Mouse (Mus musculus): Measurements from ENCODE around the gene Tiparp.

The Tiparp gene

DNA sequence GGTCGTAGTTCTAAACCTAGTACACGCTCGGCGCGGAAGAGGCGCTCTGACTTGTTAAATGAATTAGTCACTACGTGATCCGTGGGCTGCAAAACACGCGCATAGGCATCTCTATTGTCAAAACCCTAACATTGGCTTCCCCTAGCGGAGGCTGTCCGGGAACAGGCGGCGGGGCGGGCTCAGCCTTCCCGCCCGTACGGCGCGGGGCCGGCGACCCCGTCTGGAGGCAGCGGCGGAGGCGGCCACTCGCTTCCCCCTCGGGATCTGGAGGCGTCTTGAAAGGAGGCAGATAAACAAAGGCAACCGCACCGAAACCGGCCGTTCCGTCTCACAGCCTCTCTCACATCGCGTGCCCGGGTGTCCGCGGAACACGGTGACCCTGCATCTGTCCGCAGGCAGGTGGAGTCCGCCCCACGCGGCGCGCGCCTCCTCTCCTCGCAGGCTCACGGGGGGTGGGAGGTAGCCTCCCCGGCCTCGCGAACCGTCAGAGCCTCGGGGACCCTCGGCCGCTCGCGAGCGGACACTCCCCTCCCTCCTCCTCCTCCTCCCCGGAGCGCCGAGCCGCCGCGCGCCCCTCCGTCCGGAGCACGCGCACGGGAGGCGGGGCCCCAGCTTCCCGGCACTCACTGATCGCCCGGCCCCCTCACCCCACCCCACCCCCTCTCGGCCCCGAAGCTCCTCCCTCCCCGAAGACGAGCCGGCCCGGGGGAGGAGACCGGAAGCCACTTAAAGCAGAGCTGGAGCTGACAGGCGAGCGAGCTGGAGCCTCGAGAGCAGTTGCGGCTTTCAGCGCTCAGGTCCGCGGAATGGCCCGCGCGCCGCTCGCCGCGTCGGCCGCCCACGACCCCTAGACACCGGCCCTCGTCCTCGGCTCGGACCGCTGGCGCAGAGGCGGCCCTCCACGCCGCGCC, at the start of gene Tiparp:
TSS of gene Tiparp (plus strand) at position 720 of the 911 bp plus-strand sequence.
- DNase-seq (ENCODE audit: low spot score), result peak; percentile 82

DNA sequence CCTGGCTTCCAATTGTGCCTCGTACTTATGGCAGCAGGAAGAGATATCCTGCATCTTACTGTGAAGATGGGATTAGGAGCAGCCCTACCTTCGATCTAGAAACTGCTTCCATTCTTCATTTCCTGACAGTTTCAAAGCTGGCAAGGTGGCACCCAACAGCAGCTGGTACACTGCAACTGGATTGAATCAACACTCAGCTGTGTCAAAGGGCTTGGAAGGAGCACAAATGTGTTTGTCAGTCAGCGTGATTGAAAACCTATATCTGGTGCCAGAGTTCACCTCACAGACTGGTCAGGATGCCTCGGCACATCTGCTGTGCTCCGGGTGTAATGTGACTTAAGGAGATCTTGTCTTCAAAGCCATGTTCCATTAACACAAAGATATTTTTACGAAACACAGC, 47.5 kb upstream of the Tiparp start:
- DNase-seq (ENCODE audit: low spot score), result no peak

DNA sequence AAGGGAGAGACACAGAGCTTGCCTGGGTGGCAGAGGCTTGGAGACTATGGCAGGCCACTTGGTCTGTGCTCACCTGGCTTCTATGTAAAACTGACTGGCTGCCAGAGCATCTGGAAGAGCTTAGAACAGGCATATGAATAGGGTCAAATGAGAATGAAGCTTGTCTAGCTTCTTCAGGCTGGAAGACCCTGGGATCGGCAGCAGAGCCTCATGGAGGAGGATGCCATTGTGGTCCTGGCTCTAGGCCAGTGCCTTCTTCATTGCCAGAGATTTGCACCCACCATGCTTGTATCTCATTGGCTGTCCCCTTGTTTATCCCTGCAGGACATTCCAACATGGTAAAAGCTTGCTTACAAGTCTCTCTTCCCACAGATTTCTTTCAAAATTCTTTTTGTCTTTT, 45.9 kb upstream of the Tiparp start:
- DNase-seq (ENCODE audit: low spot score), result no peak

DNA sequence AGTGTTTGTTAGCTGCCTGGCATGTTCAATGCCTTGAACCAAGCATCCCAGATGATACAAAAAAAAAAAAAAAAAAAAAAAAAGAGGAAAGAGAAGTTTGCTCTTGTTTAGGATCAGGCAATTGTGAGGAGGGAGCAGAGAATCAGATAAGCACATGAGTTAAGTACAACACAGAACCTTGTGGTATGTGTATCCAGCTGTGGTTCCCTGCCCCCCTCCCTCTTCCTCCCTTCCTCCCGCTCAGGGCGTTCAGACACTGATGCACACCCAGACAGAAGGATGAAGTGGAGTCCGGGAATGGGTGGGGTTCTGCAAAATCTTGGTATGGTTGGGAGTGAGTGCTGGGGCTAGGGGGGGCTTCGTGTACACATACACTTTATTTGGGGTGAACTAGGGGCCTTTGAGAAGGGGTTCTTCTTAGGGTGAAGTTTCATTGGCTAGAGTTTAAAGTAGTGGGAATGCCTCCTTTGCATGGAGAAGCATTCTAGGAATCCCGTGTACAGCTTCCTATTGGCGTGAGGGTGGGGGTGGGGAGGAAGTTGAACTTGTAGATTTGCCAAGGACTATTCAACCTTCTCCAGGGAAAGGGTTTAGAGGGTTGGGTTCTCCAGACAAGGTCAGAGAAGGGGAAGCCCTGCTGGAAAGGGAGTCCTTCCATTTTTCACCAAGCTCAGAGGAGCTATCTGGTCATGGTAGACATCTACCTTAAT, 45.4 kb upstream of the Tiparp start:
- DNase-seq (ENCODE audit: low spot score), result no peak

DNA sequence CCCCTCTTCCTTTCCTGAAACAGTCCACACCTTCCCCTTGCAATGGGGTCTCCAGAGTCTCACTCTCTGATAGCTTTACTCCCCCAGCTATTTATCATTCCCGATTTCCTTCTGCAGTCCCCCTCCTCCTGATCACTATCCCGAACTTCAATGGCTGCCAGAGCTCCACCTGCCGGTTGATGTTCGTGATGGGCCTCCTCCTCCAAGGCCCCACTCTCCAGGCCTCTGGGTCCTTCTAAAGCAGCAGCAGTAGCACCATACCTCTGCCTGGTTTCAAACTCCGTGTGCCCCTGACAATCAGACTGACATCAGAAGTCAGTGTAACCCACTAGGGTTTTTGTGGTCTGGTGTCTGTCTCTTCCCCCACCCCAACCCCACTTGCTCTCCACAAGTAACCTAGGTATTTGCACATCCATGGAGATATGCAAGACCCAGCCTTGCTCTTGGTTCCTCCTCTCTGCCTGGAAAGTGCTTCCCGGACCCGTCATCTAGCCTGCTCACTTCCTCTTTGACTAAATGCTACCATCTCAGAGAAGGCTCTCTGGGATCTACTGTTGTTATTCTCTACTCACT, 44.0 kb upstream of the Tiparp start:
- no peak for DNase-seq (ENCODE audit: low spot score)

DNA sequence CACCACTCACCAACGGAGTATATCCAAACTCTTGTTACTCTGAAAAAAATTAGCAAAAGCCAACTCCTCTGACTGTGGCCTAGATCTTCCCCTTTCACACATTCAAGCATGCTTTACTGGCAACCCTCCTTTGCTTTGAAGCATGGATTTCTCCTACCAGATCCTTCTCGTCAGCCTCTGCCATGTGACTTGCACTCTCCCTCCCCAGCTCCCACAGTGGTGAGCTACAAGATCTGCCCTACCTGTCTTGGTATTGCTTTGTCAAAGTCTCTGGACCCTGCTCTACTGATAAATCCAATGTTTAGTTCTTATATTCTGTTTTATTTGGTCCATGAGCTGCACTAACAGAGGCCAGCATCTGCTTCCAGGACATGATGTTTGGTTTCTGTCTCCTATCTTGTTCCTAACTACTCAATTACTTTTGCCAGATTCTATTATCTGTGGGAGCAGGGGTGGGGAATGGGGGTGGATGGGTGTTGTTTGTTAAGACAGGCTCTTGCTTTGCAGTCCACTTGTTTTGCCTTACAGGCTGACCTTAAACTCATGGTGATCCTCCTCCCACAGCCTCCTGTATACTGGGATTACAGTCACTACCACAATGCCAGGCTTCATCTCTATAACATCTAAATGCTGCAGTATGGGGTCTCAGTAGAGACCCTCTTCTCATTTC, 40.7 kb upstream of the Tiparp start:
- DNase-seq (ENCODE audit: low spot score), result no peak

DNA sequence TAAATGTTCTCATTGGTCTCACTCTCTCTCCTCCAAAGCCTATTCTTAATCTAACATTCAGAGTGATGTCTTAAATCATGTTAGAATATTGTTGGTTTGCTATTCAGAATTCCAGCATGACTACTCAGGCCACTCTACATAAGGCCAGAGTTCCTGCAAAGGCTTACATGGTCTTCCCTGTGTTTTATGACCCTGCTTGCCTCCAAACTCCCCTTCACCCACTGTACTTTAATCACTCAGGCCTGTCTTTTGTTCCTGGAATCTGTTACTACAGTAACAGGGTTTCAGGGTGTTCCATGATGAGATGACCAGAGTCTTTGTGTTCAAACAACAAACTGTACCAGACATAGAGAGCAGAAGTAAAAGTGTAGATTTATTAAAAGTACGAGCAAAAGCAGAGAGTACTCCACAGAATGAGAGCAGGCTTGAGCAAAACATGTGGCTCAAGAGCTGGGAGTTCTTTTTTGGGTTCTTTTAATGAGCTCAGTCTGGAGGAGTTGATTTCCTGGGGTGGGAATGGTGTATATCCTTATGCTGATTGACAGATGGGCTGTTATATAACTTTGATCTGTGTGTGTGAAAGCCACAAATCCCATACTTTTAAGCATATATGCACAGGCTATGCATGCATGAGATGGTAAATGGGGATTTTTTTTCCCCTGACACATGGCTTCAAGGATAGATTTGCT, 39.5 kb upstream of the Tiparp start:
- DNase-seq (ENCODE audit: low spot score), result no peak

DNA sequence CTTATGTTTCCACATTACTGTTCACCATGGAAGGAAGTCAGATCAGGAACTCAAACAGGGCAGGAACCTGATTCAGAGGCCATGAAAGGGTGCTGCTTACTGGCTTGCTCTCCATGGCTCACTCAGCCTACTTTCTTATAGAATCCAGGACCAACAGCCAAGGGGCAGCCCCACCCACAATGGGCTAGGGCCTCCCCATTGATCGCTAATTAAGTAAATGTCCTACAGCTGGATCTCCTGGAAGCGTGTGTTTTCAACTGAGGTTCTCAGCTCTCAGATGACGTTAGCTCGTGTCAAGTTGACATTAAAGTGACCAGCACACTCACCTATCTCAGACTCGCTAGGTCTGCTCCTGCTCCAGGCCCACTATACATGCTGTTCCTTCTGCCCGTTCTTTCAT, 38.6 kb upstream of the Tiparp start:
- DNase-seq (ENCODE audit: low spot score), result no peak

DNA sequence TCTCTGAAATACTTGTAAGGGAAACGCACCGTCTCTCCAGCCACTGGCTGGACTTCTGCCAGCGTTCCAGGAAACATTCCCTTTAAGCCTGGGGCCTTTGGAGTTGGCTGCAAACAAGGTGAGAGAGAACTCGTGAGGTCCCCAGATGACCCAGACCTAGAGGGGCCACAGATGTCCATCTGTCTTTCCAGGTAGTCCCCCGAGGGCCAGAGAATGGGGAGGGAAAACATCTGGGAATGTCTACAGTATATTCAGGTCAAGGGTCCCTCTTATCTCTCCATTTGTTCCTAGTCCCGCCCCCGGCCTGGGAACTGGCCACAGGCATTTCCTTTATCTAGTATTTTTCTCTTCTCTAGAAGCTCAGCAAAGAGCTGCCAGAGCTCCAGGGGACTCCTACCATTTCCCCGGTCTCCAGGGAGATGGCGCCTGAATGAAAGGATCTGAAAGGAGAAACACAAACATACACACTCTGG, 33.9 kb upstream of the Tiparp start:
- no peak for DNase-seq (ENCODE audit: low spot score)

DNA sequence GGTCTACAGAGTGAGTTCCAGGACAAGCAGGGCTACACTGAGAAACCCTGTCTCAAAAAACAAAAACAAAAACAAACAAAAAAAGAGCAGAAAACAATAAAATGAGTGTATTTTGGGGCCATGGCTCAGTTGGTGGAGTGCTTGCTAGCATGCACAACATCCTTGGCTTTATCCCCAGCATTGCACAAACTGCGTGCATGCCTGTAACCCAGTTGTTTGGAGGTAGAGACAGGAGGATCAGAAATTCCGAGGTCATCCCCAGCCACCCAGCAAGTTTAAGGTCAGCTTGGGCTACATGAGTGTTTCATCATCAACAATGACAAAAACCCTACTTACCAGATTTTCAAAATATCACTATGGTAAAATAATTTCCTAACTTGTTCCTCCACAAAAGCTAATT, 20.4 kb upstream of the Tiparp start:
- no peak for DNase-seq (ENCODE audit: low spot score)

DNA sequence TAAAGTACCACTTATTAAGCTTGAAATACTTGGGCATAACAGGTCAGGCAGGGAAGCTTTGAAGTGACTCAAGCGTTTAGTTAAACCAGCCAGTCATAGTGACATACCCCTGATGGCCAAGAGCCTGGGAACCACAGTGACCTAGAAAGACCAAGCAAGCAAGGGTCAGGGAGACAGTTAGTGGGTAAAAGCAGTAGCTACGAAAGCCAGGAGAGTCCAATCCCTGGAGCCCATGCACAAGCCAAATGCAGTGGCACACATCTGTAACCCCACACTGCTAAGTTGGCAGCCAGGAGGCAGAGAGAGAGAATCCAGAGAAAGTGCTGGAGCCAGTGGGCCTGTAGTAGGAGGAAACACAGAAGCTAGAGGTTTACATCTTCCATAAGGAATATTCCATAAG, 17.6 kb upstream of the Tiparp start:
- DNase-seq (ENCODE audit: low spot score), result no peak

DNA sequence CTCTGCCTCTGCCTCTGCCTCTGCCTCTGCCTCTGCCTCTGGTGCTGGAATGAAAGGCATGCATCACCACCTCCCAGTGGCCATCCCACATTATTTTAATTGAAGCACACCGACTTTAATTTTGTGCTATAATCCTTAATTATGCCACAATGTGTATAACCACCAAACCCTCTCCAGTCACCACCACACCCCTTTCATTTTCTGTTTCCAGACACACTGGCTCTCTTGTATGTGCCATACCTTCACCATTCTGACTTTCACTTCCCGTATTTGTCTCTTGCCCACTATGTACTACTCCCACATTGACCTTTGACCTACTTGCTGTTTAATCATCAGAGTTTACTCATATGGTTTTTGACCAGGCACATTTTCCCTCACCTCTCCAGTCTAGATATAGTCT, 12.5 kb upstream of the Tiparp start:
- DNase-seq (ENCODE audit: low spot score), result no peak

DNA sequence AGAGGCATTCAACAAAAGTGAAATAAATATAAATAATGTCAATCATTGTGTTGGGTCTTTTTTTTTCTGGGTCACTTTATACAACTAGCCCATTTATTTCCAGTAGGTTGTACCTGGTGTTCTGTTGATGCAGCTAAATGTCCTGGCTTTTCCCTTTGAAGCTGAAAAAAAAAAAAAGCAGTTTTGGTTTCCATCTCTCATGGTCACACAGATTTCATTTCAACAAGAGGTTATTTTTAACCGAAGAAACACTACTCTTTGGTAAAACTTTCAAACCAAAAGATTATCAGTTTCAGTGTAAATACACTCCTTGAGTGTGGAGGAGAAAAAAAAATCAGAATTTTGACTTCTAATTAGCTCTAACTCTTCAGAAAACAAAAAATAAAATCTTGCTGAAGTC, 11.7 kb upstream of the Tiparp start:
- DNase-seq (ENCODE audit: low spot score), result no peak

DNA sequence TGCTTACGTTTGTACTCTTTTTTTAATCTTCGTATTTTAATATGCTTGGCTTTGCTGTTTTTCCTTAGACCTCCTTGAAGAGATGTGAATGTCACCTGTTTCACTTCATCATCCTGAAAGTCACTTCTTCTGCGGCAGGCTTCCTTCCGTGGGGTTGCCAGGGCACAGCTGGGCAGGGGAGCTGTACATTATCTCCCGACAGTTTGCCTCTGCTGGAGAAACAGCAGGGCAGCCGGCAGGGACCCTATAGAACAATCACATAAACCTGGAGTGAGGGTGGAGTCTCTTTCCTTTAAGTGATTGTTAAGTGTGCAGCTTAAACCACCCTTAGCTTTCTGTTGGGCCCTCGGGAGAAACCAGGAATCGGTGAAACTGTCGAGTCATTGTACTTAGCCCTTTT, 11.1 kb upstream of the Tiparp start:
- no peak for DNase-seq (ENCODE audit: low spot score)

DNA sequence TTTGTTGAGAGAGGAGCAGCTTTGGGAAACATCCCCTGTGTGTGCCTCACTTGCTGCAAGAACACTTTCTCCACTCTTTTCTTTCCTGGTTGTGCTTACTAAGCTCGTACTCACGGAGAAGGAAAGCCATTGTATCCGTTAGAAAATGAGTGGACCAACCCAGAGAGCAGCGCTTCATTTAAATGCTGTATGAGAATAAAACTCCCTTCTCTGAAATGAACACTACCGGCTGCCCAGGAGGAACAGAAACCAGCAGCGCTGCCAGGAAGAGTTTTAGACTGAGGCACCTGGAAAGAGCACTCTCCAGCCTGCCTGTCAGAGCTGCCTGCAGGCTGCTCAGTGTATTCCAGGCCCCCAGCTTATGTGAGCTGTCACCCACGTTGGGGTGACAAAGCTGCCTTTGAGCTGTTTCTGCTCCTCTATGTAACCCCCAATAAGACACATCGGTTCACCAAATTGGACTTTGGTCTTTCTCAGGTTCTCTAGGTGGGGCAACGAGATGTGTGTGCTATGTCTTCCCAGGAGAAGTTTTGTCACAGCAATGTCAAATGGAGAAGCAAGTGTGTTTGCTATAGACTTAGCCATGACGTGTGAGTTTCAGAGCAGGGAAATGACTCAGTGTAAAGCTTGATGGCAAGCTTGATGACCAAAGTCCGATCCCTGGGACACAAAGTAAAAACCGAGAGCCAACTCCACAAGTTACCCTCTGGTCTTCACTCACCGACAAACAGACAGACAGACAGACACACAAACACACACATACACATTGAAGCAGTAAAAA, 10.3 kb upstream of the Tiparp start:
- no peak for DNase-seq (ENCODE audit: low spot score)

DNA sequence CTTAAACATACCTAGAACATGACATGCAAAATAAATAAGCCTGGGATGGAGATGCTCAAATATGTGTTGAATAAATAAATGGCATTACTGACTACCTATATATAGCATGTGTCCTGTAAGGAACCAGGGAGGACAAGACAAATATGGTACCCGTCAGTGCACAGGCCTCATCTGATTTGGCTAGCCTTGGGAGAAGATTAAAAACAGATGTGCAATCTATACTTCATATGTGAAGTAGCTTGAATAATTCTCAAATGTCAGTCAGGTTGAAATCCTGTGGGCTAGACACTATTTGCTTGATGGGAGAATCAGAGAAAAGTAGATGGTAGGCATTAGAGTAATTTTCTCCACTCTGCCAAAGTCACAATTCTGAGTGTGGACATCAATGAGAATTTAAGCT, 6.8 kb upstream of the Tiparp start:
- DNase-seq (ENCODE audit: low spot score), result no peak

DNA sequence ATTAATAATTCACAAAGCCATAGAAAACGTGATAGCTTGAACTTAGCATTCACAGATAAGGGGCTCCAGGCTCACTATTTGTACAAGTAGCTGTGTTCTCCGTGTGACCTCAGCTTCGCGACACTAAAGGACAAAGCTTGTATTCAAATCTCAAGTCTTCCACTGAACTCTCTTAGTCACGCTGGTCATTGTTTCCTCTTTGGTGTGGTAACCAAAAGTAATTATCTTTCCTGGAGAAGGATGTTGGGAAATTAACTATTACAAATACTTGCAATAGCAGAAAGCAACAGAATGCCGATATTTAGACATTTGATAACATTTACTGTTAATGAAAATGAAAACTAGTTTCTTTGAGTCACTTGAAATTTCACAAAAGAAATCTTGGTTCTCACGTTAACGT, 4.8 kb upstream of the Tiparp start:
- DNase-seq (ENCODE audit: low spot score), result no peak

DNA sequence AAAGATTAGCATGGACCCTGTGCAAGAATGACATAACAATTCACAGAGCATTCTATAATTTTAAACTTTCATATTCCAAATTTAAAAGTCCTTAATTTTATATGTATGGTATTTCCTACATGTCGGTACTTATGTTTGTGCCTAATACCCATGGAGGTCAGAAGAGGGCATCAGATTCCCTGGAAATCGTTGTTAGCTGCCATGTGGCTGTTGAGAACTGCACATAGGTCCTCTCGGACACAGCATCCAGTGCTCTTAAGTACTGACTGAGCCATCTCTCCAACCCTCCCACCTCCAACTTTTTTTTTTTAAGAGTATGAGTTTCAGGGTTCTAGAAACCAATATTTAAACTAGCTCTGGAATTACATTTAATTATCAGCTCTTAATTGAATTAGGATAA, 2.5 kb upstream of the Tiparp start:
- DNase-seq (ENCODE audit: low spot score), result no peak

DNA sequence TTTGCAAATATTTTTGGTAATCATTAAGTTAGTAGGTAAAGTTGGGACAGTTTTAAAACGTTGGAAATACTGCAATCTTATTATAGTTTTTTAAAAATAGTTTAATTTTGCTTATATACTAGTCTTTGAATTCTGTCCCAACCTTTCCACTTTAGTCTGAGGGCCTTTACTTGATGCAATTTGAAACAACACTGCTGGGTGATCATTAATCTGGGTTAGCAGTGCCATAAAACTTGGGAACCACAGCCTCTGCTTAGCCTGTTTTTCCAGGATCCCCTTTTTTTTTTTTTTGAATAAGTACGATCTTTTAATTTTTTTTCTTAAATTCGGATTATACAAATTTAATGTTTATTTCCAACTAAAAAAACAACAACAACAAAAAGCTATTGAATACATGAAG, 1.0 kb upstream of the Tiparp start:
- no peak for DNase-seq (ENCODE audit: low spot score)

DNA sequence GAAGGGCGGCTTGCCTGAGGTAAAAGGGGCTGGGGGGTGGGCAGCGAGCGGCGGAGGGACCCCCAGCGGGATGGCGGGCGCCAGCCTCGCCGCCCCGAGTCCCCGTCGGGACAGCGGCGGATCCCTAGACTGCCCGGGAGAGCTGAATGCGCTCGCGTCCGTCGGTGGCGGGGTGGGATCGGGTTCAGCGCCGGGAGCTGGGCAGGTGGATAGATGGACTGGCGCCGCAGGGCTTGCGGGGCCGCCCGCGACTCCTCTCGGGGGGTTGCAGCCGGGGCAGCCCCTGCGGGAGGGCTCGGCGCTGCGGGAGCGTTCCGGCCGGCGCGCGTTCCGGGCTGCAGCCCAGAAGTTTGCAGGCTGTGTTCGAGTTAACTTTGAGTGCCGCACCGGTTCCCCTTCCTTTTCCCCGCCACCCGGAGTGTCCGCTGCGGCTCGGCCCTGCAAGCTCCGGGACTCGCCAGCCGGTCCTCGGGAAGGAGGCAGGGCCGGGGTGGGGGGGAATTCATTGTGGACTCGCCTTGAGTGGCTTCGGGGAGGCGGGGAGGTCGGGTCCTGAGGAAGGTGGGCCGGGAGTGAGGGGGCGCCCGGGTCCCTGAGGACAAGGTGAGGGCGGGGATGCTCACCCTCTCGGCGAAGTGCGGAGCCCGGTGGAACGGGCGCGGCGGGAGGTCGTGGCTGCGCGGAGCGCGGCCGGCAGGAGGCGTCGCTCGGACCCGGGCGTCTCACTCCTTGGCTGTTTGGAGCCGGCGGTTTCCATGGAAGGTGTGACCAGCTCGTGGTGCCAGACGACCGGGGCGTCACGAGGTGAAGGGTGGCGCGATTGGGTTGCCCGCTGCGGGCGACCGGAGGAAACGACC, 632 bp downstream of the Tiparp start:
- peak; percentile 21 for DNase-seq (ENCODE audit: low spot score)
